Mouse (Mus musculus): ENCODE results near the gene Clybl. TPM values are rescaled to one million over a fixed set of nuclear protein-coding genes. Genes with fewer than 3 reads are reported as not detected.

Gene Clybl
- polyA plus RNA-seq, 1 experiment from 2014 or later, result 22.1 TPM

GRCm38 (mm10) chr14:122385758-122386157 lies 204.3 kb downstream of the Clybl start:
- Histone ChIP-seq H3K4me3 (ENCODE audit: low read depth, low read length) (no peak overlapping the region), H3K4me2 (ENCODE audit: low read depth, low read length) (no peak overlapping the region), H3K9ac (ENCODE audit: low read depth, low read length) (no peak overlapping the region), H3K27me3 (ENCODE audit: control insufficient read depth, insufficient read depth, low read depth, low read length) (no peaks in the 10 kb centered on the region), H3K9me3 (replicated peaks; ENCODE audit: control insufficient read depth, low read length) (no peaks in the 10 kb centered on the region), H3K4me1 (ENCODE audit: control insufficient read depth, low read depth, low read length) (no peaks in the 10 kb centered on the region), H3K27ac (ENCODE audit: low read length) (no peak overlapping the region), H3K36me3 (ENCODE audit: control insufficient read depth, insufficient read depth) (no peaks in the 10 kb centered on the region)
- 74% methylated on average over 5 of the region's 5 CpGs for WGBS (ENCODE audit: insufficient replicate concordance)
- ATAC-seq (ENCODE audit: low read depth), result no peak

- Histone ChIP-seq H3K9me3 (replicated peaks; ENCODE audit: control insufficient read depth, low read length) (no peaks in the 10 kb centered on the region), H3K4me3 (ENCODE audit: low read depth, low read length) (no peak overlapping the region), H3K4me2 (ENCODE audit: low read depth, low read length) (no peak overlapping the region), H3K4me1 (ENCODE audit: control insufficient read depth, low read depth, low read length) (no peaks in the 10 kb centered on the region), H3K36me3 (ENCODE audit: control insufficient read depth, insufficient read depth) (no peaks in the 10 kb centered on the region), H3K9ac (ENCODE audit: low read depth, low read length) (no peak overlapping the region), H3K27me3 (ENCODE audit: control insufficient read depth, insufficient read depth, low read depth, low read length) (no peaks in the 10 kb centered on the region), H3K27ac (ENCODE audit: low read length) (no peak overlapping the region)
- no peak for ATAC-seq (ENCODE audit: low read depth)
- WGBS (ENCODE audit: insufficient replicate concordance), result 75% methylated on average over 17 of the region's 17 CpGs
Measured at GRCm38 (mm10) chr14:122386281-122387130, 205.0 kb downstream of the Clybl start.

- H3K27ac ChIP-seq (ENCODE audit: low read length), result no peak overlapping the region
- H3K9ac ChIP-seq (ENCODE audit: low read depth, low read length), result no peak overlapping the region
- no peak overlapping the region for H3K4me2 ChIP-seq (ENCODE audit: low read depth, low read length)
- H3K4me1 ChIP-seq (ENCODE audit: control insufficient read depth, low read depth, low read length), result no peaks in the 10 kb centered on the region
- H3K36me3 ChIP-seq (ENCODE audit: control insufficient read depth, insufficient read depth), result no peaks in the 10 kb centered on the region
- H3K4me3 ChIP-seq (ENCODE audit: low read depth, low read length), result no peak overlapping the region
- WGBS (ENCODE audit: insufficient replicate concordance), result 72% methylated on average over 5 of the region's 5 CpGs
- ATAC-seq (ENCODE audit: low read depth), result no peak
- no peaks in the 10 kb centered on the region for H3K27me3 ChIP-seq (ENCODE audit: control insufficient read depth, insufficient read depth, low read depth, low read length)
- no peaks in the 10 kb centered on the region for H3K9me3 ChIP-seq (replicated peaks; ENCODE audit: control insufficient read depth, low read length)
Measured at GRCm38 (mm10) chr14:122387781-122388180, 206.3 kb downstream of the Clybl start.

GRCm38 (mm10) chr14:122388431-122389031 lies 207.0 kb downstream of the Clybl start:
- H3K27ac ChIP-seq (ENCODE audit: low read length), result no peak overlapping the region
- H3K36me3 ChIP-seq (ENCODE audit: control insufficient read depth, insufficient read depth), result no peaks in the 10 kb centered on the region
- H3K9ac ChIP-seq (ENCODE audit: low read depth, low read length), result no peak overlapping the region
- no peak overlapping the region for H3K4me2 ChIP-seq (ENCODE audit: low read depth, low read length)
- WGBS (ENCODE audit: insufficient replicate concordance), result 74% methylated on average over 19 of the region's 19 CpGs
- H3K27me3 ChIP-seq (ENCODE audit: control insufficient read depth, insufficient read depth, low read depth, low read length), result no peaks in the 10 kb centered on the region
- ATAC-seq (ENCODE audit: low read depth), result no peak
- no peaks in the 10 kb centered on the region for H3K9me3 ChIP-seq (replicated peaks; ENCODE audit: control insufficient read depth, low read length)
- no peak overlapping the region for H3K4me3 ChIP-seq (ENCODE audit: low read depth, low read length)
- H3K4me1 ChIP-seq (ENCODE audit: control insufficient read depth, low read depth, low read length), result no peaks in the 10 kb centered on the region

DNA sequence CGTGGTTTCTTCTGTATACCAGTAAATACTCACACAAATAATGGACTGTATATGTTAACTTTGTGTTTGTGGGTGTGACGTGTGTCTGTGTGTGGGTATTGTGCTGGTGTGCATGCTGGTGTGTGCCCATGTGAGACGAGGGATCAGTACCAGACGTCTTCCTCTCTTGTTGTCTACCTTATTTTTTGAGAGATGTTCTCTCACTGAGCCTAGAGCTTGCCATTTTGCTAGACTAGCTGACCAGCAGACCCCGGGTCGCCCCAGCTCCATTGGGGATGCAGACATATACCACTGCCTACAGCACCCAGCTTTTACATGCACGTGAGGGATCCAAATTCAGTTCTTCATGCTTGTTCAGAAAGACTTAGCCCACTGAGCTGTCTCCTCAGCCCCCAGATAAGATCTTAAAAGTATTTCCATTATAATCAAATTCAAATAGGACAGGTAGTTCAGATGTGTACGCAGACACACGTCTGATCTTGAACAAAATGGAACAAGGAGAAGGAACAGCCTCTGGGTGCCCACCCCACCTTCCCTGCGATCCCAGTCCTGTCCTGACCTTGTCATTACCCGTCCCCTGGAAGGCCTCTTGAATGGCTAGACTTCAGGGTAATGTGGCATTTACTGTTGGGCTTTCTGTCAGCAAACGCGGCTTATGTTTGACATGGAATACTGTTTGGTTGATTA lies 208.3 kb downstream of the Clybl start:
- Histone ChIP-seq H3K27me3 (ENCODE audit: control insufficient read depth, insufficient read depth, low read depth, low read length) (no peaks in the 10 kb centered on the region), H3K9ac (ENCODE audit: low read depth, low read length) (no peak overlapping the region), H3K4me2 (ENCODE audit: low read depth, low read length) (no peak overlapping the region), H3K4me3 (ENCODE audit: low read depth, low read length) (no peak overlapping the region), H3K36me3 (ENCODE audit: control insufficient read depth, insufficient read depth) (no peaks in the 10 kb centered on the region), H3K27ac (ENCODE audit: low read length) (no peak overlapping the region), H3K4me1 (ENCODE audit: control insufficient read depth, low read depth, low read length) (no peaks in the 10 kb centered on the region), H3K9me3 (replicated peaks; ENCODE audit: control insufficient read depth, low read length) (no peaks in the 10 kb centered on the region)
- 66% methylated on average over 13 of the region's 13 CpGs for WGBS (ENCODE audit: insufficient replicate concordance)
- no peak for ATAC-seq (ENCODE audit: low read depth)

GRCm38 (mm10) chr14:122390935-122391334 lies 209.4 kb downstream of the Clybl start:
- 18% methylated on average over 4 of the region's 4 CpGs for WGBS (ENCODE audit: insufficient replicate concordance)

GRCm38 (mm10) chr14:122393119-122393518 lies 211.6 kb downstream of the Clybl start:
- H3K27ac ChIP-seq (ENCODE audit: low read length), result no peak overlapping the region
- 68% methylated on average over 1 of the region's 1 CpGs for WGBS (ENCODE audit: insufficient replicate concordance)
- no peak for ATAC-seq (ENCODE audit: low read depth)

More at GRCm38 (mm10) chr14:122390935-122391334, 209.4 kb downstream of the Clybl start:
- H3K4me2 ChIP-seq (ENCODE audit: low read depth, low read length), result no peak overlapping the region
- no peak overlapping the region for H3K27ac ChIP-seq (ENCODE audit: low read length)
- H3K4me3 ChIP-seq (ENCODE audit: low read depth, low read length), result no peak overlapping the region
- no peaks in the 10 kb centered on the region for H3K4me1 ChIP-seq (ENCODE audit: control insufficient read depth, low read depth, low read length)
- H3K36me3 ChIP-seq (ENCODE audit: control insufficient read depth, insufficient read depth), result no peaks in the 10 kb centered on the region
- H3K27me3 ChIP-seq (ENCODE audit: control insufficient read depth, insufficient read depth, low read depth, low read length), result no peaks in the 10 kb centered on the region
- H3K9me3 ChIP-seq (replicated peaks; ENCODE audit: control insufficient read depth, low read length), result no peaks in the 10 kb centered on the region
- no peak for ATAC-seq (ENCODE audit: low read depth)
- H3K9ac ChIP-seq (ENCODE audit: low read depth, low read length), result no peak overlapping the region

DNA sequence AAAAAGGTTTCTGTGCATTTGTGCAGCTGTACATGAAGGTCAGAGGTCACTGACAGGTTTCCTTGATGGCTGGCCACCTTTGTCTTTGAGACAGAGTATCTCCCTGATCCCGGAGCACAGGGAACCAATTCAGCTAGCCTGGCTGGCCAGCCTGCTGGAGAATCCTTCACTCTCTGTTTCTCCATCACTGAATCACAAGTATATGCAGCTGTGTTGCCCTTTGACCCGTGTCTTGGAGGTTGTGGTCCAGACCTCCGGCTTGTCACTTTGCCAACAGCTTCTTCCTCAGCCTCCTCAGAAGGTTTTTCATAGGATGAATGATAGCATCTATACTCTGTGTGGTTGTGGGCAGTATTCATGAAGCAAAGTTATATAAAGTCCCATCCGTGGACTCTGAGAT lies 217.2 kb downstream of the Clybl start:
- H3K36me3 ChIP-seq (ENCODE audit: control insufficient read depth, insufficient read depth), result no peaks in the 10 kb centered on the region
- H3K27me3 ChIP-seq (ENCODE audit: control insufficient read depth, insufficient read depth, low read depth, low read length), result no peaks in the 10 kb centered on the region
- H3K27ac ChIP-seq (ENCODE audit: low read length), result no peak overlapping the region
- H3K9me3 ChIP-seq (replicated peaks; ENCODE audit: control insufficient read depth, low read length), result no peaks in the 10 kb centered on the region
- ATAC-seq (ENCODE audit: low read depth), result no peak
- H3K4me1 ChIP-seq (ENCODE audit: control insufficient read depth, low read depth, low read length), result no peaks in the 10 kb centered on the region
- H3K4me3 ChIP-seq (ENCODE audit: low read depth, low read length), result no peak overlapping the region
- no peak overlapping the region for H3K4me2 ChIP-seq (ENCODE audit: low read depth, low read length)
- no peak overlapping the region for H3K9ac ChIP-seq (ENCODE audit: low read depth, low read length)
- 56% methylated on average over 4 of the region's 4 CpGs for WGBS (ENCODE audit: insufficient replicate concordance)

More at GRCm38 (mm10) chr14:122393119-122393518, 211.6 kb downstream of the Clybl start:
- H3K4me1 ChIP-seq (ENCODE audit: control insufficient read depth, low read depth, low read length), result no peaks in the 10 kb centered on the region
- H3K9me3 ChIP-seq (replicated peaks; ENCODE audit: control insufficient read depth, low read length), result no peaks in the 10 kb centered on the region
- no peak overlapping the region for H3K4me3 ChIP-seq (ENCODE audit: low read depth, low read length)
- no peak overlapping the region for H3K4me2 ChIP-seq (ENCODE audit: low read depth, low read length)
- no peaks in the 10 kb centered on the region for H3K36me3 ChIP-seq (ENCODE audit: control insufficient read depth, insufficient read depth)
- no peaks in the 10 kb centered on the region for H3K27me3 ChIP-seq (ENCODE audit: control insufficient read depth, insufficient read depth, low read depth, low read length)
- no peak overlapping the region for H3K9ac ChIP-seq (ENCODE audit: low read depth, low read length)

DNA sequence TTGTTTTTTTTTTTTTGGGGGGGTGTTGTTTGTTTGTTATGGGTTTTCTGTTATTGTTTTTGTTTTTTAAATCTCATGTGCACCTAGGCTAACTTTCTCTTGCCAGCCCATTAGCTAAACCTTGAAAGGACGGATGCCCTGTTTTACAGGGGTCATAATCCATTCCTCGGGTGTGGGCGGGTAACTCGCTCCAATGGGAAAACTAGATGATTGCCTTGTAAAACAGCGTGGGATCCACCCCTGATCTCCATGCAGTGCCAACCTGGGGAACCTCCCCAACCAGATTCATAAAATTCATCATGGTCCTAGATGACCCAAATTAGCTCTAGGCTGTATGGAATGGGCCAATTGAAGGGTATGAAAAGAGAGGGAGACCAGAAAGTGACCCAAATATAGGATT lies 218.4 kb downstream of the Clybl start:
- Histone ChIP-seq H3K9me3 (replicated peaks; ENCODE audit: control insufficient read depth, low read length) (no peaks in the 10 kb centered on the region), H3K4me2 (ENCODE audit: low read depth, low read length) (no peak overlapping the region), H3K9ac (ENCODE audit: low read depth, low read length) (no peak overlapping the region), H3K4me3 (ENCODE audit: low read depth, low read length) (no peak overlapping the region), H3K27ac (ENCODE audit: low read length) (no peak overlapping the region), H3K4me1 (ENCODE audit: control insufficient read depth, low read depth, low read length) (no peaks in the 10 kb centered on the region), H3K27me3 (ENCODE audit: control insufficient read depth, insufficient read depth, low read depth, low read length) (no peaks in the 10 kb centered on the region; the same call in 1 of the 2 replicates), H3K36me3 (ENCODE audit: control insufficient read depth, insufficient read depth) (no peaks in the 10 kb centered on the region)
- no peak for ATAC-seq (ENCODE audit: low read depth)
- 70% methylated on average over 5 of the region's 5 CpGs for WGBS (ENCODE audit: insufficient replicate concordance)

Data from liver, embryonic 16.5 days (tissue).